Mouse (Mus musculus) brain, embryonic 14.5 days (tissue): ENCODE data around the gene Pcyox1.

Experiments
- CTCF ChIP-seq: fragments of 200-500 bp; IDR thresholded peaks from 2 replicates; pipeline ENCODE4 v1.5.1; 2012; ENCODE audit warnings: inconsistent platforms, mild to moderate bottlenecking, moderate library complexity, borderline replicate concordance; ENCODE audit not compliant: insufficient read depth, insufficient read length; ENCODE audit errors: extremely low read depth
- POLR2A ChIP-seq: fragments of 200-500 bp; IDR thresholded peaks from 2 replicates; pipeline ENCODE4 v1.6.1; 2012; ENCODE audit warnings: mild to moderate bottlenecking, inconsistent platforms, borderline replicate concordance; ENCODE audit not compliant: poor library complexity, insufficient read depth, insufficient read length, severe bottlenecking; ENCODE audit errors: extremely low read depth

- no peak for TF ChIP-seq CTCF
- no peak for TF ChIP-seq POLR2A
These were observed 12.3 kb downstream of the Pcyox1 start for GRCm38 (mm10) chr6:86384692-86385091.
